Mouse (Mus musculus): ENCODE results near the gene Scamp1. TPM values are rescaled to one million over a fixed set of nuclear protein-coding genes. Genes with fewer than 3 reads are reported as not detected.

Scamp1 gene
- polyA plus RNA-seq, 1 experiment from 2014 or later: 9.3 TPM

GRCm38 (mm10) chr13:94153658-94154057, 132.0 kb downstream of the Scamp1 start:
- H3K4me2 ChIP-seq (ENCODE audit: low read depth, low read length): no peak overlapping the region
- H3K27me3 ChIP-seq (ENCODE audit: control insufficient read depth, insufficient read depth, low read depth, low read length): no peaks in the 10 kb centered on the region
- ATAC-seq (ENCODE audit: low read depth): no peak
- no peaks in the 10 kb centered on the region for H3K36me3 ChIP-seq (ENCODE audit: control insufficient read depth, insufficient read depth)
- no peak overlapping the region for H3K9ac ChIP-seq (ENCODE audit: low read depth, low read length)
- 52% methylated on average over 6 of the region's 6 CpGs for WGBS (ENCODE audit: insufficient replicate concordance)
- H3K9me3 ChIP-seq (replicated peaks; ENCODE audit: control insufficient read depth, low read length): no peaks in the 10 kb centered on the region
- no peak overlapping the region for H3K4me3 ChIP-seq (ENCODE audit: low read depth, low read length)
- H3K4me1 ChIP-seq (ENCODE audit: control insufficient read depth, low read depth, low read length): no peaks in the 10 kb centered on the region
- H3K27ac ChIP-seq (ENCODE audit: low read length): no peak overlapping the region

DNA sequence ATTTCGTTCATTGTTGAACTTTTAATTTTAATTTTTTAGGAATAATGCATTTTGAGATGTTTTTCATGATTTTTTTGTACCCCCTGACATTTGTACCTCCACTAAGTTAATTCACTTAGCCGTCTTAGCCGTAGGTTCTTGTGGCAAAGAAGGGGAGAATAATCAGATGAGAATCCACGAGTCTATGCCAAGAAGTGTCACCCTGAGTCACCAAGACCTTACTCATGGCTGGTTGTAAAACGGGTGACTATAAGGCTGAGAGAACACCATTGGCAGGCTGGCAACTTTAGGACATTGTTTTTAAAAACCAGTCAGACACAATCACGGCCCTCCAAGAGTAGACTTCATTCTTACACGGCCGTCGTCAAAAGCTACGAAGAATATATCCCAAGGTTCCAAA, 132.8 kb downstream of the Scamp1 start:
- H3K27me3 ChIP-seq (ENCODE audit: control insufficient read depth, insufficient read depth, low read depth, low read length): no peaks in the 10 kb centered on the region
- WGBS (ENCODE audit: insufficient replicate concordance): 79% methylated on average over 10 of the region's 10 CpGs
- ATAC-seq (ENCODE audit: low read depth): no peak
- no peak overlapping the region for H3K4me2 ChIP-seq (ENCODE audit: low read depth, low read length)
- H3K27ac ChIP-seq (ENCODE audit: low read length): no peak overlapping the region
- H3K9ac ChIP-seq (ENCODE audit: low read depth, low read length): no peak overlapping the region
- H3K36me3 ChIP-seq (ENCODE audit: control insufficient read depth, insufficient read depth): no peaks in the 10 kb centered on the region
- no peaks in the 10 kb centered on the region for H3K9me3 ChIP-seq (replicated peaks; ENCODE audit: control insufficient read depth, low read length)
- H3K4me1 ChIP-seq (ENCODE audit: control insufficient read depth, low read depth, low read length): no peaks in the 10 kb centered on the region
- no peak overlapping the region for H3K4me3 ChIP-seq (ENCODE audit: low read depth, low read length)

Other genes starting within 250 kb of the Scamp1 start
- 3.8 and 3.9 TPM in 2 replicates for gene Lhfpl2, start 228.1 kb downstream of the Scamp1 start, polyA plus RNA-seq (2015; fragmentation: Nextera tagmentation; extraction: Ambion mirVana)
- 15.6 and 15.7 TPM in 2 replicates for gene Ap3b1, start 73.1 kb upstream of the Scamp1 start, polyA plus RNA-seq (2015; fragmentation: Nextera tagmentation; extraction: Ambion mirVana)